ENCODE assay signal across 20 mouse cellular contexts in genomic region chr11:96935872-96936650, GRCm38 (mm10). TPM values are rescaled to one million over a fixed set of nuclear protein-coding genes. Genes with fewer than 3 reads are reported as not detected.
DNase-seq lines count a peak whose midpoint lies in the region; ATAC-seq and TF ChIP-seq lines count a peak whose summit lies in the region.
"Had no signal": no experiment of that assay in that cellular context is flagged by ENCODE, and none has a peak within 500 bp of the region (broad histone marks: within the 10 kb centered on the region; RNA-seq: fewer than 3 reads in every experiment).

No protein-coding gene starts in this region.

- no peak overlapping the region for H3ac ChIP-seq in myocyte (ENCODE audit: control insufficient read depth, insufficient read length)

- WGBS in liver, adult 2 months: 74% methylated on average over 9 of the region's 9 CpGs
- 64% methylated on average over 9 of the region's 9 CpGs for WGBS in intestine, embryonic 15.5 days
- 80% methylated on average over 9 of the region's 9 CpGs for WGBS in liver, embryonic 13.5 days (ENCODE audit: insufficient replicate concordance)
- WGBS in hindbrain, embryonic 10.5 days: 89% methylated on average over 9 of the region's 9 CpGs

- TF ChIP-seq POLR2A in liver, adult 2 months (IDR thresholded peaks at IDR 0.05; ENCODE audit: extremely low read depth, insufficient read depth, low read length): no peak
- TF ChIP-seq POLR2A in myocyte (IDR thresholded peaks at IDR 0.05; ENCODE audit: insufficient read length, low read depth): no peak

- ATAC-seq in intestine, embryonic 15.5 days: no peak
- no peak for ATAC-seq in liver, embryonic 13.5 days (ENCODE audit: low read depth)

- H3K4me1 ChIP-seq in liver, adult 2 months (ENCODE audit: control insufficient read depth, insufficient read depth, low read length): peaks cover 33% of the 10 kb centered on the region
- peaks cover 36% of the 10 kb centered on the region for H3K4me1 ChIP-seq in intestine, embryonic 15.5 days (replicated peaks)
- H3K4me1 ChIP-seq in liver, embryonic 13.5 days (replicated peaks): peaks cover 98% of the 10 kb centered on the region
- H3K4me1 ChIP-seq in hindbrain, embryonic 10.5 days (replicated peaks): peaks cover 22% of the 10 kb centered on the region
- H3K4me1 ChIP-seq: embryonic facial prominence, embryonic 15.5 days; neural tube, embryonic 15.5 days had no signal

- no peaks in the 10 kb centered on the region for H3K79me2 ChIP-seq in liver, adult 2 months (ENCODE audit: control insufficient read depth, insufficient read depth, low read length)
- H3K79me2 ChIP-seq in myocyte (ENCODE audit: control insufficient read depth, insufficient read depth): no peaks in the 10 kb centered on the region

- no peaks in the 10 kb centered on the region for H3K27me3 ChIP-seq in liver, adult 2 months (ENCODE audit: control insufficient read depth, insufficient read depth, low read length)
- H3K27me3 ChIP-seq in intestine, embryonic 15.5 days (replicated peaks): no peaks in the 10 kb centered on the region
- H3K27me3 ChIP-seq in liver, embryonic 13.5 days: no peaks in the 10 kb centered on the region
- no peaks in the 10 kb centered on the region for H3K27me3 ChIP-seq in myocyte (ENCODE audit: control insufficient read depth, insufficient read depth, insufficient read length)
- H3K27me3 ChIP-seq in hindbrain, embryonic 10.5 days (ENCODE audit: insufficient read depth, poor library complexity, severe bottlenecking): no peaks in the 10 kb centered on the region
- H3K27me3 ChIP-seq: embryonic facial prominence, embryonic 15.5 days; hindbrain, embryonic 13.5 days; midbrain, embryonic 12.5 days; neural tube, embryonic 15.5 days had no signal

- H3K4me3 ChIP-seq in liver, adult 2 months (ENCODE audit: insufficient read depth, low read depth, low read length): no peak overlapping the region
- no peak overlapping the region for H3K4me3 ChIP-seq in intestine, embryonic 15.5 days (replicated peaks)
- no peak overlapping the region for H3K4me3 ChIP-seq in liver, embryonic 13.5 days (replicated peaks)
- no peak overlapping the region for H3K4me3 ChIP-seq in myocyte
- no peak overlapping the region for H3K4me3 ChIP-seq in hindbrain, embryonic 10.5 days
- H3K4me3 ChIP-seq: embryonic facial prominence, embryonic 15.5 days; hindbrain, embryonic 13.5 days; midbrain, embryonic 12.5 days; neural tube, embryonic 15.5 days had no signal

- no peaks in the 10 kb centered on the region for H3K9me3 ChIP-seq in intestine, embryonic 15.5 days
- H3K9me3 ChIP-seq in liver, embryonic 13.5 days (replicated peaks): no peaks in the 10 kb centered on the region
- no peaks in the 10 kb centered on the region for H3K9me3 ChIP-seq in hindbrain, embryonic 10.5 days
- H3K9me3 ChIP-seq: embryonic facial prominence, embryonic 15.5 days; hindbrain, embryonic 13.5 days; limb, embryonic 10.5 days; midbrain, embryonic 12.5 days; neural tube, embryonic 15.5 days had no signal

- no peak overlapping the region for H3K9ac ChIP-seq in liver, adult 2 months (ENCODE audit: low read depth, low read length)
- H3K9ac ChIP-seq in intestine, embryonic 15.5 days: no peak overlapping the region
- peak overlapping the region; percentile 95; the same call in 1 of the 2 replicates for H3K9ac ChIP-seq in liver, embryonic 13.5 days
- H3K9ac ChIP-seq: embryonic facial prominence, embryonic 15.5 days; hindbrain, embryonic 13.5 days; midbrain, embryonic 12.5 days; neural tube, embryonic 15.5 days had no signal

- H3K4me2 ChIP-seq in intestine, embryonic 15.5 days (replicated peaks): peak overlapping the region; percentile 48
- 0 out of 2 replicates have a peak overlapping the region, but pooled peaks have one; percentile 55 for H3K4me2 ChIP-seq in liver, embryonic 13.5 days
- H3K4me2 ChIP-seq in myocyte (ENCODE audit: low read depth): peak overlapping the region; percentile 26

- H3K36me3 ChIP-seq in liver, adult 2 months (ENCODE audit: control insufficient read depth, insufficient read depth, low read length): peaks cover 17% of the 10 kb centered on the region
- no peaks in the 10 kb centered on the region for H3K36me3 ChIP-seq in intestine, embryonic 15.5 days
- peaks cover 58% of the 10 kb centered on the region for H3K36me3 ChIP-seq in liver, embryonic 13.5 days
- H3K36me3 ChIP-seq in myocyte (ENCODE audit: control insufficient read depth, insufficient read depth): no peaks in the 10 kb centered on the region
- no peaks in the 10 kb centered on the region for H3K36me3 ChIP-seq in hindbrain, embryonic 10.5 days
- H3K36me3 ChIP-seq: embryonic facial prominence, embryonic 15.5 days; hindbrain, embryonic 13.5 days; limb, embryonic 10.5 days; midbrain, embryonic 12.5 days had no signal

- peak overlapping the region; percentile 42; the same call in 1 of the 2 replicates for H3K27ac ChIP-seq in liver, adult 2 months (replicated peaks; ENCODE audit: insufficient read depth, low read depth, low read length)
- H3K27ac ChIP-seq in intestine, embryonic 15.5 days: peak overlapping the region; percentile 83
- H3K27ac ChIP-seq in liver, embryonic 13.5 days: peak overlapping the region; percentile 99
- no peak overlapping the region for H3K27ac ChIP-seq in hindbrain, embryonic 10.5 days
- H3K27ac ChIP-seq: embryonic facial prominence, embryonic 15.5 days; hindbrain, embryonic 13.5 days; macrophage; midbrain, embryonic 12.5 days; neural tube, embryonic 15.5 days had no signal

- TF ChIP-seq CTCF in liver, adult 2 months (IDR thresholded peaks at IDR 0.05; ENCODE audit: low read depth, low read length): no peak

- DNase-seq in liver, adult 2 months (ENCODE audit: extremely low read depth, low read depth, low spot score): peak; percentile 30
- DNase-seq in liver: no peak
- no peak for DNase-seq in liver, embryonic 13.5 days
- DNase-seq in cerebellum, adult 11-12 months: no peak
- no peak for DNase-seq in adrenal gland, postnatal 36 days
- no peak for DNase-seq in hindbrain, embryonic 10.5 days (ENCODE audit: low spot score)
- DNase-seq: adrenal gland, postnatal 25 days; cerebellum, adult 9-10 months; gastrocnemius, postnatal 14 days; thymus, postnatal 36 days had no signal

TF ChIP-seq in myocyte, 11 proteins besides CTCF, POLR2A, EP300 and RAD21:
- TF ChIP-seq POLR2AphosphoS2 (IDR thresholded peaks at IDR 0.05; ENCODE audit: insufficient read length, low read depth): no peak
- no peak for TF ChIP-seq MYOG (IDR thresholded peaks at IDR 0.05; ENCODE audit: control insufficient read depth in 1 of 3, insufficient read depth in 1 of 3, insufficient read length in 2 of 3, low read depth in 2 of 3)
- no peak for TF ChIP-seq MYOD1 (IDR thresholded peaks at IDR 0.05; ENCODE audit: control insufficient read depth in 1 of 3, insufficient read length in 2 of 3, low read depth in 2 of 3)
- no peak for TF ChIP-seq TCF3 (IDR thresholded peaks at IDR 0.05; ENCODE audit: insufficient read length, low read depth)
- TF ChIP-seq SRF (IDR thresholded peaks at IDR 0.05; ENCODE audit: control insufficient read depth, insufficient read length, low read depth): no peak
- TF ChIP-seq CEBPB (IDR thresholded peaks at IDR 0.05; ENCODE audit: insufficient read depth, poor library complexity, severe bottlenecking): no peak
- no peak for TF ChIP-seq REST (IDR thresholded peaks at IDR 0.05; ENCODE audit: insufficient read depth, insufficient read length)
- no peak for TF ChIP-seq MAX (IDR thresholded peaks at IDR 0.05; ENCODE audit: low read depth)
- TF ChIP-seq TCF12 (IDR thresholded peaks at IDR 0.05; ENCODE audit: insufficient read depth, poor library complexity, severe bottlenecking): no peak
- TF ChIP-seq USF1 (IDR thresholded peaks at IDR 0.05; ENCODE audit: low read depth): no peak
TF ChIP-seq in myocyte: peak in this region for 0.

RNA-seq across cellular contexts. Expression of gene Pnpo, which starts 7.7 kb away (rescaled TPM):
- total RNA-seq in liver, adult 2 months (2014; rRNA removed): 113 and 126 TPM in 2 replicates
- 170 and 175 TPM in 2 replicates for polyA plus RNA-seq in liver, adult 2 months (2012; rRNA removed)
- 81.9 and 92.8 TPM in 2 replicates for polyA plus RNA-seq in intestine, embryonic 15.5 days (2015; fragmentation: Nextera tagmentation; extraction: Ambion mirVana)
- 652 and 660 TPM in 2 replicates for polyA plus RNA-seq in liver, embryonic 13.5 days (2015; fragmentation: Nextera tagmentation; extraction: Ambion mirVana)
- polyA plus RNA-seq in myocyte (2012; fragmentation: generic; extraction: Trizol): 7.5 TPM
- total RNA-seq in adrenal gland, postnatal 36 days (2021): 10 to 100 TPM; 29.6 to 34.2 TPM
- polyA plus RNA-seq in hindbrain, embryonic 10.5 days (2016; fragmentation: Nextera tagmentation; extraction: Ambion mirVana): 31.4 and 36.4 TPM in 2 replicates

RNA-seq across cellular contexts. Expression of gene Prr15l, which starts 8.2 kb away (rescaled TPM):
- 0.34 and 0.46 TPM in 2 replicates for total RNA-seq in liver, adult 2 months (2014; rRNA removed)
- 0.60 and 0.64 TPM in 2 replicates for polyA plus RNA-seq in liver, adult 2 months (2012; rRNA removed)
- 84.7 and 86.9 TPM in 2 replicates for polyA plus RNA-seq in intestine, embryonic 15.5 days (2015; fragmentation: Nextera tagmentation; extraction: Ambion mirVana)
- 4.4 and 5.2 TPM in 2 replicates for polyA plus RNA-seq in liver, embryonic 13.5 days (2015; fragmentation: Nextera tagmentation; extraction: Ambion mirVana)
- polyA plus RNA-seq in myocyte (2012; fragmentation: generic; extraction: Trizol): 0.07 TPM
- total RNA-seq in adrenal gland, postnatal 36 days (2021): under 1 TPM; 0.16 to 0.66 TPM
- polyA plus RNA-seq in hindbrain, embryonic 10.5 days (2016; fragmentation: Nextera tagmentation; extraction: Ambion mirVana): 0.37 and 0.75 TPM in 2 replicates
- total RNA-seq: gastrocnemius, postnatal 14 days; layer of hippocampus, adult 18-20 months; left cerebral cortex, adult 18-20 months had no signal
- polyA plus RNA-seq: macrophage had no signal

RNA-seq across cellular contexts. Expression of gene Cdk5rap3, which starts 19.8 kb away (rescaled TPM):
- total RNA-seq in liver, adult 2 months (2014; rRNA removed): 44.1 and 52.2 TPM in 2 replicates
- polyA plus RNA-seq in liver, adult 2 months (2012; rRNA removed): 36.6 and 50.5 TPM in 2 replicates
- polyA plus RNA-seq in intestine, embryonic 15.5 days (2015; fragmentation: Nextera tagmentation; extraction: Ambion mirVana): 64.2 and 66.7 TPM in 2 replicates
- polyA plus RNA-seq in liver, embryonic 13.5 days (2015; fragmentation: Nextera tagmentation; extraction: Ambion mirVana): 39.6 and 44.4 TPM in 2 replicates
- polyA plus RNA-seq in myocyte (2012; fragmentation: generic; extraction: Trizol): 65.8 TPM
- 10 to 100 TPM; 44.1 to 58.8 TPM for total RNA-seq in adrenal gland, postnatal 36 days (2021)
- 112 and 124 TPM in 2 replicates for polyA plus RNA-seq in hindbrain, embryonic 10.5 days (2016; fragmentation: Nextera tagmentation; extraction: Ambion mirVana)

RNA-seq across cellular contexts. Expression of gene Sp2, which starts 46.7 kb away (rescaled TPM):
- 0.28 and 0.54 TPM in 2 replicates for total RNA-seq in liver, adult 2 months (2014; rRNA removed)
- polyA plus RNA-seq in liver, adult 2 months (2012; rRNA removed): 3.4 and 3.8 TPM in 2 replicates
- 13.3 and 15.1 TPM in 2 replicates for polyA plus RNA-seq in intestine, embryonic 15.5 days (2015; fragmentation: Nextera tagmentation; extraction: Ambion mirVana)
- polyA plus RNA-seq in liver, embryonic 13.5 days (2015; fragmentation: Nextera tagmentation; extraction: Ambion mirVana): 13.0 and 15.3 TPM in 2 replicates
- 11.5 TPM for polyA plus RNA-seq in myocyte (2012; fragmentation: generic; extraction: Trizol)
- total RNA-seq in adrenal gland, postnatal 36 days (2021): 10 to 100 TPM; 14.5 to 16.6 TPM
- 29.5 and 31.4 TPM in 2 replicates for polyA plus RNA-seq in hindbrain, embryonic 10.5 days (2016; fragmentation: Nextera tagmentation; extraction: Ambion mirVana)

Comparison
In these comparisons a context has a peak if more than half of its experiments do, and no peak if none do; other contexts are left out.
1. RNA of gene Prr15l, which starts 8.2 kb away (polyA plus RNA-seq): 84.7 to 86.9 TPM in intestine, embryonic 15.5 days; 4.4 to 5.2 TPM in liver, embryonic 13.5 days, 0.37 to 0.75 TPM in hindbrain, embryonic 10.5 days, 0.60 to 0.64 TPM in liver, adult 2 months and 0.07 TPM in myocyte (single experiment); every median in the first group is over 10 times any median in the second.
2. Peak in every context shown above with its lines, with median percentiles within 50 percentile points of each other: H3K4me2 ChIP-seq.